Mouse (Mus musculus) T-helper 17 cell (primary cell): Measurements from ENCODE around the gene Gm3106.

Source experiments
- in situ Hi-C, 2 experiments: fragments of 300-600 bp; cut with MboI, MseI; formaldehyde crosslinking; loops; 1 replicate in 1 of 2; 2 replicates in 1 of 2; pipeline ENCODE4 v1.15.1; 2025; ENCODE audit warnings: high pct_unique_total_duplicates in 2 of 2

Gm3106 gene

DNA sequence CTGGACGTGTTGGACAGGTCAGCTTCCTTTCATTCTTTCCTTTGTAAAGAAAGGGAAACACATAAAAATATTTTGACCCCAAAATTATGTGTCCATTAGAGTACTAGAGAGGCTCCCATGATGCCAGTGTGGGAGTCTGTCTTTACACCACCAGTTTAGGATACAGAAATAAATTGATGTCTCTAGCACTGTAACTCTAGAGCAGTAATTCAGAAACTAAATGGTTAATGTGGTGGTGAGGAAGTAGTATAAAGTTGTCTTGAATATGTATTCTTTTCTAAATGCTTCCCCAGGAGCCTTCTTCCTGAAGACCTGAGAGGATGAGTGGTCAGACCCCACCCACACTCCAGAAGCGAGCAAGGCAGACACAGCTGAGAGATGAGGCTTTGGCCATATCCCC is at the start of gene Gm3106:
TSS of gene Gm3106 (plus strand) at position 301 of the 400 bp plus-strand sequence.
- in situ Hi-C loops = loop anchor here (25.0 kb wide), 4 partner anchors 380 to 970 kb away; partner anchors contain the start of genes Gm16513 (in 1 of the 2) and Gm7792 (in 1 of the 2)
